Mouse (Mus musculus): ENCODE data around the gene Npsr1.

DNA sequence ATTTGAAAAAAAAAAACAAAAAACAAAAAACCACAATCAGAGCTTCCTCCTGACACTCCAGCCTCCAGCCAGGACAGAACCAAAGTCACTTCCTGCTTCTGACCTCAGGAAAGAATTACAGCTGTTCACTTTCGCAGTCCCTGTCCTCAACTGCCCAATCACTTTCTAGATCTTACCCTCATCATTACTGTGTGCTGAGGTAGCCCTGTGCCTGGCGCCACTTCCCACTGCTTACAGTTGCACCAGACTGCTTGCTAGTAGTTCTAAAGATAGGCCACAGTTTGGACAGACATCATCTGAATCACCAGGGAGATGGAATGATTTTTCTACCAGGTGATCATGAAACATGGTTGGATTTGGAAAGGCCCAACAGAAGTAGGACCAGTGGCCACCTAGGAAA, 251.7 kb downstream of the Npsr1 start:
- TF ChIP-seq CTCF (IDR thresholded peaks at IDR 0.05; ENCODE audit: low read depth, low read length) (no peak), POLR2A (IDR thresholded peaks at IDR 0.05; ENCODE audit: extremely low read depth, insufficient read depth, low read length) (no peak)

Data from liver, adult 2 months (tissue).